Mouse (Mus musculus) myocyte (in vitro differentiated cells): Measurements from ENCODE around the gene Ppp1ca. TPM values are rescaled to one million over a fixed set of nuclear protein-coding genes. Genes with fewer than 3 reads are reported as not detected.

ENCODE experiments used
- H3K27me3 ChIP-seq: one replicate; pipeline ENCODE4 v1.6.1; 2011; ENCODE audit not compliant: control insufficient read depth, insufficient read depth, insufficient read length
- H3K36me3 ChIP-seq: one replicate; pipeline ENCODE4 v1.6.1; 2011; ENCODE audit not compliant: control insufficient read depth, insufficient read depth
- H3K4me2 ChIP-seq: one replicate; pipeline ENCODE4 v1.6.1; 2011; ENCODE audit warnings: low read depth, control low read depth
- H3K4me3 ChIP-seq: one replicate; pipeline ENCODE4 v1.5.1; 2011; ENCODE audit warnings: mild to moderate bottlenecking, control low read depth, moderate library complexity
- H3K79me2 ChIP-seq: one replicate; pipeline ENCODE4 v1.6.1; 2011; ENCODE audit not compliant: control insufficient read depth, insufficient read depth
- H3ac ChIP-seq: one replicate; pipeline ENCODE4 v1.6.1; 2011; ENCODE audit not compliant: control insufficient read depth, insufficient read length
- E2F4 ChIP-seq: IDR thresholded peaks from one replicate; pipeline ENCODE4 v1.6.1; 2011; ENCODE audit warnings: mild to moderate bottlenecking, control low read depth, moderate library complexity; ENCODE audit not compliant: insufficient read depth
- MYOD1 ChIP-seq, 3 experiments: IDR thresholded peaks; one replicate each; pipeline ENCODE4 v1.6.1; 2011; ENCODE audit warnings: control low read depth in 2 of 3, low read depth in 2 of 3, mild to moderate bottlenecking in 2 of 3, moderate library complexity in 1 of 3; ENCODE audit not compliant: insufficient read length in 2 of 3, control insufficient read depth in 1 of 3
- MYOG ChIP-seq, 3 experiments: IDR thresholded peaks; one replicate each; pipeline ENCODE4 v1.6.1; 2011; ENCODE audit warnings: control low read depth in 2 of 3, low read depth in 2 of 3, mild to moderate bottlenecking in 2 of 3; ENCODE audit not compliant: insufficient read length in 2 of 3, control insufficient read depth in 1 of 3, insufficient read depth in 1 of 3
- POLR2AphosphoS2 ChIP-seq: IDR thresholded peaks from one replicate; pipeline ENCODE4 v1.6.1; 2011; ENCODE audit warnings: low read depth, control low read depth; ENCODE audit not compliant: insufficient read length
- REST ChIP-seq: IDR thresholded peaks from one replicate; pipeline ENCODE4 v1.6.1; 2011; ENCODE audit warnings: mild to moderate bottlenecking, control low read depth, moderate library complexity; ENCODE audit not compliant: insufficient read depth, insufficient read length
- SRF ChIP-seq: IDR thresholded peaks from one replicate; pipeline ENCODE4 v1.6.1; 2011; ENCODE audit warnings: low read depth; ENCODE audit not compliant: control insufficient read depth, insufficient read length
- polyA plus RNA-seq: library from polyadenylated mRNA; unstranded; fragments of >200 nt; fragmentation: generic; extraction: Trizol; gene quantifications from one replicate; pipeline ENCODE4 v1.2.1, GENCODE M21; 2012; ENCODE audit warnings: missing spikeins

Ppp1ca gene
- polyA plus RNA-seq, 1 experiment = 702 TPM

DNA sequence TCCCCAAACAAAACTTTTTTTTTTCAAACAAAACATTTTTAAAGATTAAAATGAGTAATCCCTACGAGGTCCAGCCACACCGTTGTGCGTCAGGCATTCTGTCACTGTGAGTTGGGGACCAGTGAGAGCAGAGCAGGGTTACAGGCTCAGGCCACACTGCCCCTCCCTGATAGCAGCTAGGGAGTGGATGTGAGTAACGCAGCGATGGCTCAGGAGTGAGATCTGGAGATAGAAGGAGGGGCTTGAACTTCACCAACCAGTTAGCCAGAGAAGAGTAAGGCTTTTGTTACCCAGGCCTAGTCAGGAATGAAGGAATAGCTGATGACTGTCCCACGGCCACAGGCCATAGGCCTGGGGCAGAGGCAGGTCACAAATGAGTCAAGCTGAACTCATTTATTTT lies 52.9 kb downstream of the Ppp1ca start:
- no peaks in the 10 kb centered on the region for H3K27me3 ChIP-seq
- no peaks in the 10 kb centered on the region for H3K79me2 ChIP-seq
- TF ChIP-seq SRF = no peak
- TF ChIP-seq MYOD1 (IDR thresholded peaks at IDR 0.05; ENCODE audit: control insufficient read depth in 1 of 3, insufficient read length in 2 of 3, low read depth in 2 of 3) = no peak
- TF ChIP-seq E2F4 = no peak
- TF ChIP-seq REST = no peak
- TF ChIP-seq POLR2AphosphoS2 = no peak
- TF ChIP-seq MYOG (IDR thresholded peaks at IDR 0.05; ENCODE audit: control insufficient read depth in 1 of 3, insufficient read depth in 1 of 3, insufficient read length in 2 of 3, low read depth in 2 of 3) = no peak
- no peak overlapping the region for H3K4me2 ChIP-seq
- H3K36me3 ChIP-seq = no peaks in the 10 kb centered on the region
- H3ac ChIP-seq = no peak overlapping the region
- H3K4me3 ChIP-seq = no peak overlapping the region

Other genes with a start within 250 kb of the Ppp1ca start
- 1.2 TPM for gene Aldh3b3, start 233.4 kb upstream of the Ppp1ca start, polyA plus RNA-seq
- 0.11 TPM for gene Aldh3b2, start 219.7 kb upstream of the Ppp1ca start, polyA plus RNA-seq
- gene Acy3, start 205.5 kb upstream of the Ppp1ca start, polyA plus RNA-seq = 6.3 TPM
- gene Tbx10, start 199.3 kb upstream of the Ppp1ca start, polyA plus RNA-seq = 0.04 TPM
- 36.9 TPM for gene Nudt8, start 191.5 kb upstream of the Ppp1ca start, polyA plus RNA-seq
- 0.50 TPM for gene Gm49405, start 191.4 kb upstream of the Ppp1ca start, polyA plus RNA-seq
- gene Doc2g, start 188.8 kb upstream of the Ppp1ca start, polyA plus RNA-seq = 2.5 TPM
- gene Ndufv1, start 179.3 kb upstream of the Ppp1ca start, polyA plus RNA-seq = 405 TPM
- gene Gstp1, start 154.1 kb upstream of the Ppp1ca start, polyA plus RNA-seq = 768 TPM
- gene Gstp2, start 146.0 kb upstream of the Ppp1ca start, polyA plus RNA-seq = 6.7 TPM
- 0.25 TPM for gene Gstp3, start 132.5 kb upstream of the Ppp1ca start, polyA plus RNA-seq
- gene Cabp2, start 110.5 kb upstream of the Ppp1ca start, polyA plus RNA-seq = not detected
- gene Cdk2ap2, start 94.9 kb upstream of the Ppp1ca start, polyA plus RNA-seq = 148 TPM
- 42.3 TPM for gene Pitpnm1, start 92.1 kb upstream of the Ppp1ca start, polyA plus RNA-seq
- 250 TPM for gene Aip, start 66.2 kb upstream of the Ppp1ca start, polyA plus RNA-seq
- not detected for gene Gpr152, start 52.3 kb upstream of the Ppp1ca start, polyA plus RNA-seq
- 0.10 TPM for gene Cabp4, start 48.0 kb upstream of the Ppp1ca start, polyA plus RNA-seq
- 238 TPM for gene Coro1b, start 43.4 kb upstream of the Ppp1ca start, polyA plus RNA-seq
- gene Ptprcap, start 38.5 kb upstream of the Ppp1ca start, polyA plus RNA-seq = 4.9 TPM
- 42.0 TPM for gene Rps6kb2, start 28.7 kb upstream of the Ppp1ca start, polyA plus RNA-seq
- 8.2 TPM for gene Carns1, start 16.6 kb upstream of the Ppp1ca start, polyA plus RNA-seq
- 0.67 TPM for gene Tbc1d10c, start 781 bp upstream of the Ppp1ca start, polyA plus RNA-seq
- 16.7 TPM for gene Rad9a, start 9.6 kb downstream of the Ppp1ca start, polyA plus RNA-seq
- gene Clcf1, start 22.2 kb downstream of the Ppp1ca start, polyA plus RNA-seq = 11.5 TPM
- not detected for gene AC109138.7, start 22.3 kb downstream of the Ppp1ca start, polyA plus RNA-seq
- 166 TPM for gene Pold4, start 39.8 kb downstream of the Ppp1ca start, polyA plus RNA-seq
- 0.17 TPM for gene Ssh3, start 77.1 kb downstream of the Ppp1ca start, polyA plus RNA-seq
- 1.7 TPM for gene Ankrd13d, start 91.1 kb downstream of the Ppp1ca start, polyA plus RNA-seq
- 56.3 TPM for gene Grk2, start 114.2 kb downstream of the Ppp1ca start, polyA plus RNA-seq
- gene Kdm2a, start 206.2 kb downstream of the Ppp1ca start, polyA plus RNA-seq = 20.3 TPM
- 51.1 TPM for gene Rhod, start 247.4 kb downstream of the Ppp1ca start, polyA plus RNA-seq